Mouse (Mus musculus) cerebellum, adult 11-12 months (tissue): ENCODE data around the gene Scgb1b7.
"Not testable (repeated sequence)": the region's sequence is repeated elsewhere in the genome, so short reads cannot be mapped to it uniquely, and the experiment has no call there.

ENCODE experiments used
- DNase-seq: peaks from one replicate; pipeline ENCODE4 v3.0.0; 2022

Scgb1b7 gene

GRCm38 (mm10) chr7:31712365-31712764, at the start of gene Scgb1b7:
Gene Scgb1b7, plus strand, starts transcription at chr7:31712665.
- not testable (repeated sequence) for DNase-seq

DNA sequence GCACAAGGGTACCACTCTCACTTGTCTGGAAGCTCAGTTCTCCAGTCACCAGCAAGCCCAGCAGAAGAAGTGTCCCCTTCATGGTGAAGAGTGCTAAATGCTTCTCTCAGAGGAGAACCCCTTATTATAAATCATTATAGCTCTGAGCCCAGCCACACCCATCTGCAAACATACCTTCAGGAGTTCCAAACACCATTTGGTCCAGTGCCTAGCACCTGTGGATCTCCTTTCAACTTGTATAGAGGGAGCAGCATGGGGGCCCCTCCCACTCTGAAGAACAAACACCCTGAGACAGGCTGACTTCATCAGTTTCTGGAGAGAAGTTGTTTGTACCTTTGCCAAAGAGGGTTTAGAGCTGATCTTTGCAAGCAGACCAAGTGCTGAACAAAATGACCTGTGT, 6.8 kb upstream of the Scgb1b7 start, which contains the start of gene Scgb2b7:
Scgb2b7 (minus strand) TSS at position 101 of the 400 bp plus-strand sequence.
- not testable (repeated sequence) for DNase-seq
